Mouse (Mus musculus) liver, adult 10 weeks (tissue): ENCODE results near the gene Gtf3c3. TPM values are rescaled to one million over a fixed set of nuclear protein-coding genes. Genes with fewer than 3 reads are reported as not detected.

Source experiments
- polyA plus RNA-seq: library from polyadenylated mRNA; stranded (reverse); fragments of 350-450 nt; fragmentation: Illumina TruSeq; extraction: RNeasy Lipid Tissue Mini Kit (QIAGEN cat#74804); gene quantifications from one replicate; pipeline ENCODE4 v1.2.3, GENCODE M21; 2014; ENCODE audit warnings: low read depth, low replicate concordance

Gene Gtf3c3
- 16.4 TPM for polyA plus RNA-seq

GRCm38 (mm10) chr1:54438340-54439079 lies at the start of gene Gtf3c3:
TSS of gene Gtf3c3 (minus strand) at chr1:54438971.

Other genes starting within 250 kb of the Gtf3c3 start
- 1.5 TPM for gene Hecw2, start 243.8 kb downstream of the Gtf3c3 start, polyA plus RNA-seq
- gene Ccdc150, start 188.3 kb downstream of the Gtf3c3 start, polyA plus RNA-seq, result not detected
- gene Pgap1, start 118.7 kb upstream of the Gtf3c3 start, polyA plus RNA-seq, result 9.6 TPM